Mouse (Mus musculus): ENCODE measurements around the gene Usp30. TPM values are rescaled to one million over a fixed set of nuclear protein-coding genes. Genes with fewer than 3 reads are reported as not detected.

Gene Usp30
- polyA plus RNA-seq, 1 experiment from 2014 or later, result 18.5 TPM

GRCm38 (mm10) chr5:114102807-114103206, 37.5 kb downstream of the Usp30 start:
- Histone ChIP-seq H3K27me3 (no peaks in the 10 kb centered on the region), H3K9ac (no peak overlapping the region), H3K27ac (replicated peaks) (no peak overlapping the region), H3K9me3 (no peaks in the 10 kb centered on the region), H3K36me3 (peaks cover 24% of the 10 kb centered on the region), H3K4me2 (no peak overlapping the region), H3K4me3 (no peak overlapping the region), H3K4me1 (replicated peaks) (peaks cover 28% of the 10 kb centered on the region)
- no peak for ATAC-seq (ENCODE audit: low FRiP score, low read depth)
- WGBS, result 85% methylated on average over 1 of the region's 1 CpGs

GRCm38 (mm10) chr5:114106391-114106935, 41.2 kb downstream of the Usp30 start:
- WGBS, result 75% methylated on average over 16 of the region's 16 CpGs
- Histone ChIP-seq H3K27me3 (no peaks in the 10 kb centered on the region), H3K9me3 (no peaks in the 10 kb centered on the region), H3K4me3 (no peak overlapping the region), H3K36me3 (peaks cover 59% of the 10 kb centered on the region), H3K9ac (no peak overlapping the region), H3K4me1 (replicated peaks) (peaks cover 14% of the 10 kb centered on the region), H3K4me2 (no peak overlapping the region), H3K27ac (replicated peaks) (no peak overlapping the region)
- no peak for ATAC-seq (ENCODE audit: low FRiP score, low read depth)

- Histone ChIP-seq H3K27ac (replicated peaks) (no peak overlapping the region), H3K9me3 (no peaks in the 10 kb centered on the region), H3K4me1 (replicated peaks) (no peaks in the 10 kb centered on the region), H3K27me3 (no peaks in the 10 kb centered on the region), H3K4me2 (no peak overlapping the region), H3K9ac (no peak overlapping the region), H3K36me3 (peaks cover 82% of the 10 kb centered on the region), H3K4me3 (no peak overlapping the region)
- 83% methylated on average over 6 of the region's 6 CpGs for WGBS
- ATAC-seq (ENCODE audit: low FRiP score, low read depth), result no peak
Measured at GRCm38 (mm10) chr5:114113334-114113733, 48.1 kb downstream of the Usp30 start.

GRCm38 (mm10) chr5:114115030-114115429, 49.8 kb downstream of the Usp30 start:
- ATAC-seq (ENCODE audit: low FRiP score, low read depth), result no peak
- Histone ChIP-seq H3K4me3 (no peak overlapping the region), H3K9me3 (no peaks in the 10 kb centered on the region), H3K27me3 (no peaks in the 10 kb centered on the region), H3K27ac (replicated peaks) (no peak overlapping the region), H3K36me3 (peaks cover 79% of the 10 kb centered on the region), H3K4me1 (replicated peaks) (no peaks in the 10 kb centered on the region), H3K4me2 (no peak overlapping the region), H3K9ac (no peak overlapping the region)
- WGBS, result 88% methylated on average over 5 of the region's 5 CpGs

- H3K27me3 ChIP-seq, result no peaks in the 10 kb centered on the region
- no peak for ATAC-seq (ENCODE audit: low FRiP score, low read depth)
- peaks cover 80% of the 10 kb centered on the region for H3K36me3 ChIP-seq
- H3K27ac ChIP-seq (replicated peaks), result no peak overlapping the region
- no peaks in the 10 kb centered on the region for H3K9me3 ChIP-seq
- 94% methylated on average over 7 of the region's 7 CpGs for WGBS
- no peaks in the 10 kb centered on the region for H3K4me1 ChIP-seq (replicated peaks)
- no peak overlapping the region for H3K4me3 ChIP-seq
- H3K9ac ChIP-seq, result no peak overlapping the region
- H3K4me2 ChIP-seq, result no peak overlapping the region
Measured at GRCm38 (mm10) chr5:114116586-114116985, 51.3 kb downstream of the Usp30 start.

GRCm38 (mm10) chr5:114119806-114120205, 54.5 kb downstream of the Usp30 start:
- Histone ChIP-seq H3K36me3 (peaks cover 80% of the 10 kb centered on the region), H3K9me3 (no peaks in the 10 kb centered on the region), H3K4me1 (replicated peaks) (no peaks in the 10 kb centered on the region), H3K27me3 (no peaks in the 10 kb centered on the region), H3K9ac (no peak overlapping the region), H3K4me3 (no peak overlapping the region), H3K4me2 (no peak overlapping the region), H3K27ac (replicated peaks) (no peak overlapping the region)
- 88% methylated on average over 4 of the region's 4 CpGs for WGBS
- ATAC-seq (ENCODE audit: low FRiP score, low read depth), result no peak

- Histone ChIP-seq H3K9me3 (no peaks in the 10 kb centered on the region), H3K9ac (no peak overlapping the region), H3K4me2 (no peak overlapping the region), H3K36me3 (peaks cover 35% of the 10 kb centered on the region), H3K4me1 (replicated peaks) (peaks cover 4% of the 10 kb centered on the region), H3K4me3 (no peak overlapping the region), H3K27ac (replicated peaks) (no peak overlapping the region), H3K27me3 (no peaks in the 10 kb centered on the region)
- no peak for ATAC-seq (ENCODE audit: low FRiP score, low read depth)
- 90% methylated on average over 3 of the region's 3 CpGs for WGBS
Measured at GRCm38 (mm10) chr5:114126008-114126407, 60.7 kb downstream of the Usp30 start.

- Histone ChIP-seq H3K27ac (replicated peaks) (peak overlapping the region; percentile 87; the same call in 1 of the 2 replicates), H3K4me2 (peak overlapping the region; percentile 95), H3K9me3 (no peaks in the 10 kb centered on the region), H3K36me3 (peaks cover 28% of the 10 kb centered on the region), H3K27me3 (no peaks in the 10 kb centered on the region), H3K9ac (peak overlapping the region; percentile 85; the same call in 1 of the 2 replicates), H3K4me1 (replicated peaks) (peaks cover 9% of the 10 kb centered on the region), H3K4me3 (peak overlapping the region; percentile 80)
- 84% methylated on average over 7 of the region's 7 CpGs for WGBS
- ATAC-seq (ENCODE audit: low FRiP score, low read depth), result no peak
Measured at GRCm38 (mm10) chr5:114126499-114127244, 61.4 kb downstream of the Usp30 start.

- Histone ChIP-seq H3K36me3 (peaks cover 18% of the 10 kb centered on the region), H3K9me3 (no peaks in the 10 kb centered on the region), H3K27me3 (no peaks in the 10 kb centered on the region), H3K4me3 (peak within 1 kb of the TSS; percentile 80), H3K9ac (peak within 1 kb of the TSS; percentile 85), H3K4me1 (replicated peaks) (peaks cover 16% of the 10 kb centered on the region), H3K4me2 (peak within 1 kb of the TSS; percentile 95), H3K27ac (replicated peaks) (peak within 1 kb of the TSS; percentile 87)
- ATAC-seq (ENCODE audit: low FRiP score, low read depth), result peak; percentile 17; the same call in 1 of the 2 replicates
- under 1% methylated on average over 68 of the region's 69 CpGs for WGBS
Measured at GRCm38 (mm10) chr5:114127374-114128349, 62.4 kb downstream of the Usp30 start, which contains the start of gene Alkbh2. TSS of gene Alkbh2 (minus strand) at chr5:114128218.

- no peak for ATAC-seq (ENCODE audit: low FRiP score, low read depth)
- Histone ChIP-seq H3K9ac (peak overlapping the region; percentile 41; the same call in 1 of the 2 replicates), H3K36me3 (no peaks in the 10 kb centered on the region), H3K27ac (replicated peaks) (no peak overlapping the region), H3K4me2 (peak overlapping the region; percentile 93), H3K4me3 (peak overlapping the region; percentile 70), H3K27me3 (no peaks in the 10 kb centered on the region), H3K4me1 (replicated peaks) (peaks cover 16% of the 10 kb centered on the region), H3K9me3 (no peaks in the 10 kb centered on the region)
- 81% methylated on average over 15 of the region's 15 CpGs for WGBS
Measured at GRCm38 (mm10) chr5:114129550-114130210, 64.4 kb downstream of the Usp30 start.

- Histone ChIP-seq H3K27me3 (no peaks in the 10 kb centered on the region), H3K27ac (replicated peaks) (peak within 1 kb of the TSS; percentile 56), H3K4me2 (peak within 1 kb of the TSS; percentile 93), H3K4me1 (replicated peaks) (peaks cover 16% of the 10 kb centered on the region), H3K9me3 (no peaks in the 10 kb centered on the region), H3K4me3 (peak within 1 kb of the TSS; percentile 70), H3K9ac (peak within 1 kb of the TSS; percentile 45), H3K36me3 (no peaks in the 10 kb centered on the region)
- ATAC-seq (ENCODE audit: low FRiP score, low read depth), result peak; percentile 50
- 1% methylated on average over 25 of the region's 29 CpGs for WGBS
Measured at GRCm38 (mm10) chr5:114130211-114130605, 64.9 kb downstream of the Usp30 start, which contains the start of gene Ung. TSS of gene Ung (plus strand) at chr5:114130386.
